Mouse (Mus musculus) retina, postnatal 7 days (tissue): Measurements from ENCODE around the gene Eno4.
A peak's percentile ranks its signal among the peaks of the same experiment; 100 is the strongest.

Source experiments
- DNase-seq: peaks from one replicate; pipeline ENCODE4 v3.0.0-alpha.2; 2012; ENCODE audit warnings: low read depth, low spot score

The Eno4 gene

GRCm38 (mm10) chr19:58974126-58974525 is 30.9 kb downstream of the Eno4 start:
- no peak for DNase-seq

- DNase-seq: no peak
Observed at GRCm38 (mm10) chr19:58975216-58975863, 32.1 kb downstream of the Eno4 start.

GRCm38 (mm10) chr19:58978401-58979171 is 35.4 kb downstream of the Eno4 start:
- DNase-seq: no peak

GRCm38 (mm10) chr19:58979436-58980055 is 36.3 kb downstream of the Eno4 start:
- DNase-seq: peak; percentile 19

DNA sequence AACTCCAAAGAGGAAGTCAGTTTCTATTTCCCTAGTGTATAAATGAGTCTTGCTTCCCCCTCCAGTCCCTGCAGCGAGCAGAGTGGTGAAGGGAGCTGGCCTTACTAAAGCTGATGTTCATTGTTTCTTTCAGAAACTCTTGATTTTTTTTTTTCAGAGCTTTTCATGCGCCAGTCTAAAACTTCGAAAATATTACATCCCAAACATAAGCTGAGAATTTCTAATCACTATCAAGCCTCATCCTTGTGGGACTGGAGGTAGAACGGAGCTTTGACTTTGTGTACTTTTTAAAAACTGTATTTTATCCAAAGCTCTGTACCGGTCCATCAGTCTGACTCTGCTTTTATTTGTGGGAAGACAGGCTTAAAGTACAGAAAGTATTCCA is 36.8 kb downstream of the Eno4 start:
- no peak for DNase-seq

- DNase-seq: peak; percentile 57
Observed at GRCm38 (mm10) chr19:58981571-58981970, 38.3 kb downstream of the Eno4 start.

DNA sequence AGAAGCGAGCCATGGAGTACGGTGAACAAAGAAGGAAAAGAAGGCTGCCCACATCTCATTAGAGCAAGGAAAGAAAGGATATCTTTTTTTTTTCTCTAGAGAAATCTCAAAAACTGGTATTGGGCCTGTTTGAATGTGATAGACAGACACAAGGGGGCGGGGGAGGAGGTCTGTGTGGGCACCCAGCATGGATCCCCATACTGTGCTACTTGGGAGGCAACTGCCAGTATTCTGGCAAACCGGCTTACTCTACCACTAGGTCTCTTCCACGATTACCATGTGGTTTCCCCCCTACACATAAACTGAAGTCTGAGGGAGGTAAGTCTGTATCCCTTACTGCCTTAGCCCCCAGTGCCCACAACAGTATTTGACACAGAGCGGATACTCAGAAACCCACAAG is 59.6 kb downstream of the Eno4 start:
- DNase-seq: no peak

GRCm38 (mm10) chr19:59006577-59007340 is 63.5 kb downstream of the Eno4 start:
- DNase-seq: peak; percentile 11

DNA sequence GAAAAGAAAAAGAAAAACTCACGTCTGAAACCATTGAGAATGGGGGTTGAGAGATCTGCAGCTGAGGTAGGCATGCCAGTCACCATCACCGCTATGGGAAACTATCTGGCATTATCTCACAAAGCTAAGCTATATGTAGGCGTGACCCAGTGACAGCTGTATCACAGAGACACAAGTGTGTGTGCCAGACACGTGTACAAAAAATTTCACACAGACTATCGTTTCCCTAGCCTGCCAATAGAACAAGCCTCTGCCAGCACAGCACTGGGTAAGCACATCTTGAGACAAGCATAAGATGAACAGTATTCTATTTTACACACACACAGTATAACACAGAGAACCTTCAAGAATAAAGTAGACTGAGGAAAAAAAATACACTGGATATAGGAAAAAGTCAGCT is 67.6 kb downstream of the Eno4 start:
- no peak for DNase-seq
